Mouse (Mus musculus) liver, adult 2 months (tissue): ENCODE data around the gene Ccdc3.

Source experiments
- CTCF ChIP-seq: fragments of 200-500 bp; IDR thresholded peaks from 2 replicates; pipeline ENCODE4 v1.5.1; 2011; ENCODE audit warnings: low read depth, low read length, control low read depth
- POLR2A ChIP-seq: fragments of 200-500 bp; IDR thresholded peaks from 2 replicates; pipeline ENCODE4 v1.6.1; 2011; ENCODE audit warnings: low read length, control low read depth; ENCODE audit not compliant: insufficient read depth; ENCODE audit errors: extremely low read depth

DNA sequence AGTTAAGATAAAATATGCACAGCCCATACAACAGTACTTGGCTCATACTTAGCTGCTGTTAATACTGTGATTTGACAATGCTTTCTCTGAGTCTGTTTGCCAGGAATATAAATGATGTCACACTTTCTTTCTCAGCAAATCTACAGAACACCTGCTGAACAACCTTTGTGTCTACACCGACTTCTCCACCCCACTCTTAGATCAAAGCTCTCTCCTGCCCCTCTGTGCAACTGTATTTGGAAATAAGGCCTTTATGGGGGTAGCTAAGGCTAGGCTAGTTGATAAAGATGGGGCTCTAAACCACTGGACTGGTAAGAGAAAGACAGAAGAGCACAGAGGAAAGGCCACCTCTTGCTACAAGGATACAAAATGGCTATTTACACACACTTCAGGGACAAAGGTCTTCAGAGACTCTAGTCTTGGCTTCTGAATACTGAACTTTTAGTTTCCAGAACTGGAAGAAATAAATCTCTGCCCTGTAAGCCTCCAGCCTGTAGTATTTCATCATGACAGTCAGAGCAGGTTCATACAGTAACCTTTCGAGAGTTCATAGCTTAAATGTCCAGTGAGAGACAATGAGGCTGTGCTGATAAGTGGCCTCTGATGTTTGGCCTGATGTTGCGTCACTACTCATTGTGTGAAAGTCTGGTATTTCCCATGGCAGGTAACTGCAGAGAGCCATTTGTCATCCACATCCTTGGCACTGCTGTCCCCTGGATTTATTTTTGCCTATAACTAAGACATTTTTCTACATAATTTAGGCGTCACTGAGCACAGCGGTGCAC is 2.4 kb upstream of the Ccdc3 start:
- TF ChIP-seq POLR2A (no peak), CTCF (no peak)
